Mouse (Mus musculus): ENCODE measurements at regions not wholly inside any gene's neighbourhood (a gene's known extent, or its start where the extent isn't known, plus 50 kb on each side); places are given as distances from the start of the nearest gene placed in this dataset.

GRCm38 (mm10) chr8:86322494-86322893, 258.0 kb downstream of the Abcc12 start:
- no peak for TF ChIP-seq CTCF (IDR thresholded peaks at IDR 0.05; ENCODE audit: low read depth)
- TF ChIP-seq EP300 (IDR thresholded peaks at IDR 0.05; ENCODE audit: low read depth): no peak
